Mouse (Mus musculus) heart, adult 8-10 months (tissue): ENCODE measurements around the gene Plpp7. TPM values are rescaled to one million over a fixed set of nuclear protein-coding genes. Genes with fewer than 3 reads are reported as not detected.
A peak's percentile ranks its signal among the peaks of the same experiment; 100 is the strongest.

Experiments used
- DNase-seq: peaks from one replicate; pipeline ENCODE4 v3.0.0; 2022; ENCODE audit warnings: low spot score
- total RNA-seq, 4 experiments: library from RNA; stranded (reverse); gene quantifications; 2 replicates each; pipeline ENCODE4 v1.2.4; 2022

The Plpp7 gene
- 10 to 100 TPM; 34.7 to 48.9 (median 42.6) TPM for total RNA-seq

GRCm38 (mm10) chr2:32095351-32096121, at the start of gene Plpp7:
Plpp7 (plus strand) TSS chr2:32095528.
- peak; percentile 81 for DNase-seq

- peak; percentile 38 for DNase-seq
These were observed 49.3 kb upstream of the Plpp7 start for GRCm38 (mm10) chr2:32046009-32046408.

- no peak for DNase-seq
These were observed 48.0 kb upstream of the Plpp7 start for GRCm38 (mm10) chr2:32047323-32047722.

- no peak for DNase-seq
These were observed 43.5 kb upstream of the Plpp7 start for GRCm38 (mm10) chr2:32051791-32052190.

GRCm38 (mm10) chr2:32052418-32052817, 42.9 kb upstream of the Plpp7 start:
- DNase-seq = no peak

GRCm38 (mm10) chr2:32055357-32055965, 39.9 kb upstream of the Plpp7 start:
- no peak for DNase-seq

GRCm38 (mm10) chr2:32056524-32056923, 38.8 kb upstream of the Plpp7 start:
- no peak for DNase-seq

- DNase-seq = no peak
These were observed 38.0 kb upstream of the Plpp7 start for GRCm38 (mm10) chr2:32057360-32057759.

GRCm38 (mm10) chr2:32057794-32058193, 37.5 kb upstream of the Plpp7 start:
- DNase-seq = no peak

GRCm38 (mm10) chr2:32058241-32058640, 37.1 kb upstream of the Plpp7 start:
- DNase-seq = no peak

- DNase-seq = no peak
These were observed 36.6 kb upstream of the Plpp7 start for GRCm38 (mm10) chr2:32058716-32059115.

- no peak for DNase-seq
These were observed 35.7 kb upstream of the Plpp7 start for GRCm38 (mm10) chr2:32059613-32060012.

- no peak for DNase-seq
These were observed 35.0 kb upstream of the Plpp7 start for GRCm38 (mm10) chr2:32060228-32060805.

- no peak for DNase-seq
These were observed 34.1 kb upstream of the Plpp7 start for GRCm38 (mm10) chr2:32061189-32061588.

- DNase-seq = no peak
These were observed 33.4 kb upstream of the Plpp7 start for GRCm38 (mm10) chr2:32061722-32062505.

GRCm38 (mm10) chr2:32062626-32063410, 32.5 kb upstream of the Plpp7 start:
- no peak for DNase-seq

- no peak for DNase-seq
These were observed 31.7 kb upstream of the Plpp7 start for GRCm38 (mm10) chr2:32063451-32064151.

GRCm38 (mm10) chr2:32064913-32065312, 30.4 kb upstream of the Plpp7 start:
- DNase-seq = no peak

GRCm38 (mm10) chr2:32065371-32065791, 29.9 kb upstream of the Plpp7 start:
- no peak for DNase-seq

GRCm38 (mm10) chr2:32066005-32066404, 29.3 kb upstream of the Plpp7 start:
- no peak for DNase-seq
